Mouse (Mus musculus): ENCODE measurements around the gene Tbccd1.

- TF ChIP-seq POLR2A (IDR thresholded peaks at IDR 0.05; ENCODE audit: extremely low read depth, insufficient read depth, low read length) (no peak), CTCF (IDR thresholded peaks at IDR 0.05; ENCODE audit: low read depth, low read length) (no peak)
Measured at GRCm38 (mm10) chr16:22873369-22873768, 15.9 kb upstream of the Tbccd1 start.
